Mouse (Mus musculus) testis, postnatal 10 days (tissue): ENCODE data around the gene Crebzf.

Experiments
- DNase-seq: peaks from one replicate; pipeline ENCODE4 v3.0.0; 2021; ENCODE audit warnings: low spot score

Gene Crebzf

DNA sequence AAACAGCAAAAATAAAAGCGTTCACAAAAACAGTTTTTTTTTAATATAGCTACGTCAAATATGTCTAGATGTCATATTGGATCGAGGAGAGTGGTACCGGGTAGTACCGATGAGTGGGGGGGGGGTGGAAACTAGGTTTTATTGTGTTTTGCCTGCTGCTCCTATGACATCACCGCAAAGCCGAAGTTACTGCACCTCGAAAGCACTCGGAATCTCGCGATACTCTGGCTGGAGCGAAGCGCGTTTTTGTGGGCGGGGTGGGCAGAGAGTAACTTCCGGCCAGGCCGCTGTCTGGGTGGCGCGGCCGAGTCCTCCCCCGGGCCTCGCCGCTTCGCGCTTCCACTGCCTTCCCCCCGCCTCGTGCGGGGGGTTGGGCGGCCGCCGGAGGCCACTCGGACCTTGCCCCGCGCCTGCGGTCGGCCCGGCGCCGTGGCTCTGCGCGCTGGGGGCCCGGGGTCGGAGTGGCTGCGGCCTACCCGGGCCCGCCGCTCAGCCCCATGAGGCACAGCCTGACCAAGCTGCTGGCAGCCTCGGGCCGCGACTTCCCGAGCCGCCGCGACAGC is at the start of gene Crebzf:
Gene Crebzf (plus strand): TSS at position 212 of the 563 bp plus-strand sequence.
- peak; percentile 95 for DNase-seq

GRCm38 (mm10) chr7:90395073-90395472 is 47.5 kb upstream of the Crebzf start:
- no peak for DNase-seq

DNA sequence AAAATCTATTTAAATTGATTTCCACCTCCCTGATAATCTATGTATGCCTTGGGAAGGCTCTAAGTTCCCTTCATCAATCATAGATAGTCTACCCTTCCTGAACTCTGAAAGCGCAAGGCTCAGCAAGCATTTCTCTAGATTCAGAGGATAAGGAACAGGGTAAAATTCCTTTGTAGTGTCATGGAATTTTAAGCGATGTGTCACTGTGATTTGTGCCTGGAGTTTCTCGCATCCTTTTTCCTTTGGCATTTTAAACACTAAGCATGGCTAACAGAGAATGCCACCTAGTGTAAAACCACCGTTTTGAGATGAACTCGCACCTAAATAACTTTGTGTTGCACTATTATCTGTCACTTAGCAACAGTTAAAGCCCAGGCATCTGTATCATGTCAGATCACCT is 46.6 kb upstream of the Crebzf start:
- no peak for DNase-seq

DNA sequence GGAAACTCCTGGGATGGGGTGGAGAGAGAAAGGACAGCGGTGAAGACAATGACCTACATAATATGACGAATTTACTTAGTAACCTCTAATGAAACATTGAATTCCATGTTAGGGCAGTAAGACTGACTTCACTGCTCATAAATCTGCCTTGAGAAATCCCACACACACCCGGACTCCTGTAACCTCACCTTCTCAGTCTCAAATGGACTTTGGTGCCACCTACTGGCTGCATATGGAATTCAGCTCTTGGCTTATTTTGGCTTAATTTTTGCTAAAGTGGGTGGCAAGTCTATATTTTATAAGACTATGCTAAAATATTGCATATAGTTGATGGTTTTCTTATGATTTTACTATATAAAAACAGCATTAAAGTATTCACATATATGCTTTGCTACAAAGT is 32.6 kb upstream of the Crebzf start:
- peak; percentile 79 for DNase-seq

DNA sequence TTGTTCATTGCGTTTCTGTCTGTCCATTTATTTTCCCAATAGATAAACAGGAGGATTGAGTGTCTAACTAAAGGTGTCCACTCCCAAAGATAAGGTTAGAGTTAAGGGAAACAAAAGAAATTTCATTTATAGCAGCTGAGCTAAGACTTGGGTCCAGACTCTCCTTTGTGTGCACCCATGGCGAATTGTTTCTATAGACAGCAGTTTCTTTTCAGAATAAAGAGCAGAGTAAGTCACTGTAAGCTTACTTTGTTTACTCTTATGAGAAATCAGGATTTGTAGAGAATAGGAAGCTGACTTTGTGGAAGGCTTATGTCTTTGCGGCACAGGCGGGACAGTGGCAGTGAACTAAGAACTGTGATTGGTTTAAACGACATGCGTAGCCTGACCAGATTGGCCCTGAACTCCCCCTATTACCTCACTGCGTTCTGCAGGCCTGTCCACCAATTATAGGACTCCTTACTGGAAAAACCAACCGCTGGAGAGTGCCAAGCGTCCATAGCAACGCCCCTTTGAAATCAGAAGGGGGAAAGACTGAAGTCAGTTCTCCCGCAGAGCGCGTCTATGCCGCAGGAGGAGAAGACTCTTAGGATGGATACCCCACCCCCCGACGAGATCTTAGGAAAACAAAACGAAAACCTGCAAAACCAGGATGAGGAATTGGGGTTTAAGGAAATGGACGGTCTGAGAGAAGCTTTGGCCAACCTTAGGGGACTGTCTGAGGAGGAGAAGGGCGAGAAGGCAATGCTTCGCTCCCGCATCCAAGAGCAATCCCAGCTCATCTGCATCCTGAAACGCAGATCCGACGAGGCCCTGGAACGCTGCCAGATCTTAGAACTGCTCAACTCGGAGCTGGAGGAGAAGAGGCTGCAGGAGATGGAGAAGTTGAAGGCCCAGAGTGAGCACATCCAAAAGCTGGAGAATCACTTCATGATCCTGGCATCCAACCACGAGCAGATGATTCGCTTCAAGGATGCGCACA is 16.2 kb upstream of the Crebzf start, which contains the start of gene Ccdc89:
Gene Ccdc89 (plus strand): TSS at position 558 of the 982 bp plus-strand sequence.
- peak; percentile 82 for DNase-seq

- DNase-seq = no peak
Observed at GRCm38 (mm10) chr7:90427006-90427405, 15.5 kb upstream of the Crebzf start.

GRCm38 (mm10) chr7:90432221-90432620 is 10.3 kb upstream of the Crebzf start:
- no peak for DNase-seq

DNA sequence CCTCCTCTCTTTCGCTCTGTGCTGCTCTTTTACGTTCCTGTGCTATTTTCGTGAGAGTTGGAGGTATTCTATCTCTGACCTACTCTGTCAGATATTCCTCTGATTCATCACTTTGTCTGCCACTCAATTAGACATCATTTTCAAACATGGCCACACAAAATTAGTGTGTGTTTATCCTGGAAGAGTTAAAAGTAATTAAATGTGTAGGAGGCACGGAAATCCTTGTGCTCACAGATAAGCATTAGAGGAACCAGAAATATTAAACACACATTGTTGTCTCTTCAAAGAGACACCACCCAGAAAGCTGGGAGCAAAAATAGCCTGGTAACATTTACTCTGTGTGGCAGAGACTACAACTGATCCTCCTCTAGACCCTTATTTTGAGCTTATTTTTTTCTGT is 2.5 kb upstream of the Crebzf start:
- DNase-seq = no peak

DNA sequence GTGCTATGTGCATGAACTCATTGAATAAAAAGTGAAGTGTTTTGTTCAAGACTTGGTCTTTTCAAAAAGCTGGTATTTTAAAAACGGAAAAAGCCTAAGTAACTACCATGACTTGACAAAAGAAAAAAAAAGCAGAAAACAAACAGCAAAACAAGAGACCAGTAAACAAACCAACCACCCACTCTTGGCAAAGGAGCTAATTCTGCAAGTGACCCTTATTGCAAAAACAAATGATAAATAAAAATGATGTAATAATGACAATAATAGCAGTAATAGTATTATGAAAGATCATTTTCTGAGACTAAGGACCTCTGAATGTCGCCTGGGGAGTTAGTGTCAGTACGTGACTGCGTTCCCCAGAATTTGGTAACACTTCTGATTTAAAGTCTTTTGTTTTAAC is 459 bp upstream of the Crebzf start:
- no peak for DNase-seq

DNA sequence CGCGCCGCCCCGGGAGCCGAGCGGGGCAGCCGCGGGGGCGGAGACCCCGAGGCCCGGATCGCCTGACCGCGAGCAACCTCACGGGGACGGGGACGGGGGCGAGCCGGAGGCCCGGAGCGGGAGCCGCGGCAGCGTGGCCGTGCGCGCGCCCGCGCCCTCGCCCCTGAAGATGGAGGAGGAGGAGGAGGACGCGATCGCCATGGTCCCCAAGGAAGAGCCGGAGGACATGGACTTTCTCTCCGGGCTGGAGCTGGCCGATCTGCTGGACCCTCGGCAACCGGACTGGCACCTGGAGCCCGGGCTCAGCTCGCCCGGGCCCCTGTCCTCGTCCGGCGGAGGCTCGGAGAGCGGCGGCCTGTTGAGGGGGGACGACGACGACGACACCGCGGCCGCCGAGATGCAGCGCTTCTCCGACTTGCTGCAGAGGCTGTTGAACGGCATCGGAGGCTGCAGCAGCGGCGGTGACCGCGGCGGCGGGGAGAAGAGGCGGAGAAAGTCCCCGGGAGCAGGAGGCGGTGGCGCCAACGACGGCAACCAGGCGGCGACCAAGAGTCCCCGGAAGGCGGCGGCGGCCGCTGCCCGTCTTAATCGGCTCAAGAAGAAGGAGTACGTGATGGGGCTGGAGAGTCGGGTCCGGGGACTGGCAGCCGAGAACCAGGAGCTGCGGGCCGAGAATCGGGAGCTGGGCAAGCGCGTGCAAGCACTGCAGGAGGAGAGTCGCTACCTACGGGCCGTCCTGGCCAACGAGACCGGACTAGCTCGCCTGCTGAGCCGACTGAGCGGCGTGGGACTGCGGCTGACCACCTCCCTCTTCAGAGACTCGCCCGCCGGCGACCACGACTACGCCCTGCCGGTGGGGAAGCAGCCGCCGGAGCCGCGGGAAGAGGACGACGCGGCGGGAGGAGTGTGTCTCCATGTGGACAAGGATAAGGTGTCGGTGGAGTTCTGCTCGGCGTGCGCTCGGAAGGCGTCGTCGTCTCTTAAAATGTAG is 867 bp downstream of the Crebzf start:
- peak; percentile 83 for DNase-seq

GRCm38 (mm10) chr7:90444206-90444605 is 1.7 kb downstream of the Crebzf start:
- DNase-seq = no peak

DNA sequence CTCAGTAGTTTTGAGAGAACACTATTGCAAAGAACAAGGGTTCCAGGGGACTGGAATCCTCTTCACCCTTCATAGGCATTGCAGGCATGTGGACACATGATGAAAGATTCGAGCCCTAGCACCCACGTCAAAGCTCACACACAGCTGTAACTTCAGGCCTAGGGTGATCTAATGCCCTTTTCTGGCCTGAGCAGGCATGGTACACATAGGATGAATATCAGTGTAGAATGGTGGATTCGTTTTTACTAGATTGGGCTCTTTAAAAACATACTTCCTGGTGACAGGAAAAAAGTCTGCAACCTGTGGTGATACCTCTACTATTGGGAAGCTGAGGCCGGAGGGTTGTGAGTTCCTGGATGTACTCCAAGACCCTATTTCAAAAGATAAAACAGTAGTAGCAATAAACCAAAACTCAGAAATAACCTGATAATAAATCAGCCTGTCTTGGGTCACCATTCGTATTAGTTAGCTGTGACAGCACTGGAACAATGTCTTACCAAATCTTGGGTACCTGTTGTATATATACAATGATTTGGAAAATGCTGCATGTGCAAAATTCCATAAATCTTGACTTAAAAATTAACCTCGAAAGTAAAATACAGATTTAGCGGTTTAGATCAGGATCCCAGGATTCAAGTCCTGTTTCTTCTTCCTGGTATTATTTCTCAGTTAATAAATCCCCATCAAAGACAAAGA is 13.8 kb downstream of the Crebzf start:
- DNase-seq = no peak

DNA sequence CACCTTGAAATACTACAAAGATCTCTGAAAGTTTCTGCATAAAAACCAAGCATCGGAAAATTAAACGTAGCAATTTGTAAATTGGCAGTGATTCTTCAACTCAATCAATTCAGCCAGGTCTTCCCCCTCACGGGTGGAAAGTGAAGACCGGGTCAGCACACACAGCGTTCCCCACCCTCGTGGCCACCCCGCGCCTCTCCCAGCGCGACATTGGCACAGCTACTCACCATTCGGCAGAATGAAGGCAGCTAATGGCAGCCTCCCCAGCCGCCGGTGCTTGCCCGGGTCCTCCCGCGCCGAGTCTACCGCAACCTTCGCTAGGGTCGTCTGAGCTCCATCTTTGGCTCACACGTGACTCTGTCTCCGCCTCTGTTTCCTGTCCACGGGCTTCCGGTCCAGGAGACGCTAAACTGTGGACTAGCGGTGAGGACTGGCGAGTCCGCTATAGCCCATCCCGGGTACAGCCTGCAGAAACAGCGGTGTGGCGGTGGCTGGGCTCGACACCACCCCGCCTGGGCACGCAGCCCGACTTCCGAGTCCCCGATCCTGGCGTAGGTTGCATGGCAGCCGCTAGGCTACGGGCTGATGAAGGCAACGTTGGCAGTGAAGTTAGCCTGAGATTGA is 14.4 kb downstream of the Crebzf start, which contains the start of gene Tmem126a:
Gene Tmem126a (minus strand): TSS at position 385 of the 624 bp plus-strand sequence.
- peak; percentile 85 for DNase-seq

GRCm38 (mm10) chr7:90457517-90457916 is 15.0 kb downstream of the Crebzf start:
- DNase-seq = no peak

- DNase-seq = no peak
Observed at GRCm38 (mm10) chr7:90460330-90460729, 17.8 kb downstream of the Crebzf start.

- no peak for DNase-seq
Observed at GRCm38 (mm10) chr7:90460930-90461329, 18.4 kb downstream of the Crebzf start.

GRCm38 (mm10) chr7:90461441-90461840 is 18.9 kb downstream of the Crebzf start:
- no peak for DNase-seq

GRCm38 (mm10) chr7:90473511-90473910 is 31.0 kb downstream of the Crebzf start:
- DNase-seq = no peak

GRCm38 (mm10) chr7:90475793-90476312 is 33.3 kb downstream of the Crebzf start, which contains the start of gene Tmem126b:
TSS of gene Tmem126b (minus strand) at chr7:90476001.
- DNase-seq = peak; percentile 99
